8 mouse cellular contexts compared by ENCODE assay signal in genomic region chr5:88689279-88689938, GRCm38 (mm10). TPM values are rescaled to one million over a fixed set of nuclear protein-coding genes. Genes with fewer than 3 reads are reported as not detected.
DNase-seq lines count a peak whose midpoint lies in the region; ATAC-seq lines count a peak whose summit lies in the region.

No protein-coding gene starts in this region.

- DNase-seq in cerebellum, adult 9-10 months: peak; percentile 60
- no peak for DNase-seq in cerebellum, adult 9-11 months
- peak; percentile 17 for DNase-seq in lung, postnatal 25 days (ENCODE audit: low spot score)
- DNase-seq in lung, adult 18-20 months: no peak
- DNase-seq in retina, postnatal 1 day: peak; percentile 74
- no peak for DNase-seq in gastrocnemius, postnatal 4 days (ENCODE audit: low spot score in 2 of 2)
- no peak for DNase-seq in heart, adult 8-10 months (ENCODE audit: low spot score)

- peak; percentile 69 for ATAC-seq in granulocyte monocyte progenitor cell, adult 5-6 weeks (replicated peaks; ENCODE audit: poor library complexity, severe bottlenecking)

RNA-seq across cellular contexts. Expression of gene Grsf1, which starts 13.4 kb away (rescaled TPM):
- 57.6 and 66.7 TPM in 2 replicates for total RNA-seq in granulocyte monocyte progenitor cell, adult 5-6 weeks (2014; fragmentation: Nextera tagmentation)
- 65.5 and 87.2 TPM in 2 replicates for total RNA-seq in granulocyte monocyte progenitor cell, adult 5-6 weeks (2017)
- 100 to 1,000 TPM in 1 of 2 experiments, 10 to 100 TPM in 1; 95.6 to 130 TPM for total RNA-seq in gastrocnemius, postnatal 4 days (2021)
- 100 to 1,000 TPM; 199 to 220 (median 209) TPM for total RNA-seq in heart, adult 8-10 months (2022)

RNA-seq across cellular contexts. Expression of gene Mob1b, which starts 31.2 kb away (rescaled TPM):
- 25.6 and 28.9 TPM in 2 replicates for total RNA-seq in granulocyte monocyte progenitor cell, adult 5-6 weeks (2014; fragmentation: Nextera tagmentation)
- 6.7 and 9.6 TPM in 2 replicates for total RNA-seq in granulocyte monocyte progenitor cell, adult 5-6 weeks (2017)
- 10 to 100 TPM; 34.5 to 42.6 TPM for total RNA-seq in gastrocnemius, postnatal 4 days (2021)
- total RNA-seq in heart, adult 8-10 months (2022): 10 to 100 TPM; 17.0 to 25.0 (median 20.9) TPM

Comparison
In these comparisons a context has a peak if more than half of its experiments do, and no peak if none do; other contexts are left out.
1. DNase-seq: peak in cerebellum, adult 9-10 months (single experiment), lung, postnatal 25 days (single experiment) and retina, postnatal 1 day (single experiment); none in cerebellum, adult 9-11 months (single experiment), lung, adult 18-20 months (0 of 2), gastrocnemius, postnatal 4 days (0 of 2) and heart, adult 8-10 months (single experiment).